Mouse (Mus musculus): ENCODE measurements at regions not wholly inside any gene's neighbourhood (a gene's known extent, or its start where the extent isn't known, plus 50 kb on each side); places are given as distances from the start of the nearest gene placed in this dataset.

GRCm38 (mm10) chr5:37980692-37981091 is 57.9 kb upstream of the Stx18 start:
- intact Hi-C loops (cut with DNase I), result no loop called here
- DNase-seq, result no peak

DNA sequence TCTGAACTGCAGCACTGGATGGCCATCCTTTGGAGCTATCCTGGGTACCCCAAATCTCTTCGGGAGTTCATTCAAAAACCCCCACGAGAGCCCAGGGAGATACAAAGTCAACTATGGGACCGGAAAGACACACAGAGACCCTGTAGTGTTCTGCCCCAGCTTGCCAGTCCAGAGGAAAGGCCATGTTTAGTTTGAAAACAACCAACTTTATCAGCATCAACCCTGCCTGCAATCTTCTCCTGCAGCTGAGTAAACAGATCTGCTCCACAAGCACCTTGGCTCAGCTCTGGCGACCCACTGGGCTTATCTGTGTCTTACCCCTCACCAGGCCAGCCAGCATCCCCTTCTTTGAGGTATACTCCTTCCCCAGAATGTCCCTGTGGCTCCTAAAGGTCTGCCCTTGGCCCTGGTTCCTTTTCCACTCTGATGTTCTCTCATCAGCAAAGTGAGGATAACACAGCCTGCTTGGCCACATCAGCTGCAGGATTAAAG is 61.6 kb upstream of the Stx18 start:
- no peak for DNase-seq
- intact Hi-C loops (cut with DNase I), result no loop called here

- DNase-seq, result no peak
- intact Hi-C loops (cut with DNase I), result no loop called here
These were observed 65.5 kb upstream of the Stx18 start for GRCm38 (mm10) chr5:37972980-37973545.

GRCm38 (mm10) chr5:37971724-37972123 is 66.8 kb upstream of the Stx18 start:
- DNase-seq, result no peak

GRCm38 (mm10) chr5:37968596-37968995 is 69.9 kb upstream of the Stx18 start:
- intact Hi-C loops (cut with DNase I), result no loop called here
- DNase-seq, result no peak

More at GRCm38 (mm10) chr5:37971724-37972123, 66.8 kb upstream of the Stx18 start:
- intact Hi-C loops (cut with DNase I), result no loop called here

- DNase-seq, result no peak
- intact Hi-C loops (cut with DNase I), result no loop called here
These were observed 70.6 kb upstream of the Stx18 start for GRCm38 (mm10) chr5:37967914-37968375.

GRCm38 (mm10) chr5:37967106-37967913 is 71.2 kb upstream of the Stx18 start:
- DNase-seq, result no peak
- intact Hi-C loops (cut with DNase I), result no loop called here

GRCm38 (mm10) chr5:37963688-37964087 is 74.9 kb upstream of the Stx18 start:
- no peak for DNase-seq
- intact Hi-C loops (cut with DNase I), result no loop called here

DNA sequence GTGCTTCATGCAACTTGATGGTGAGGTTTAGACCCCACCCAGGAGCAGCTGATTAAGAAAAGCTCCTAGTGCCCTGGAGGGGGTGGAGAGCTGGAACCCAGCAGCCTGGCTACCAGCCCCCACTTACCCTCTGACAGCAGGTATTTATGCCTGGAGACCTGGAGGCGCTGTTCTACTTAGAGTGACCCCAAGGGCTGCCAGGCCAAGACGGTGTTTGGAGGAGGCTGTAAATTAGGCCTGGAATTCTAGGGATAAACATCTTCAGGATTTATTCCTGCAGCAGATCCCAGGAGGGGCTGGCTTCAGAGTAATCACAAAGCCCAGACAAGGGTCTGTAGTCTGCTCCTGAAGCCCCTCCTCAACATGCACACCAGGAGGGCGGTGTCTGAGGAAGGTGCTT is 76.0 kb upstream of the Stx18 start:
- no peak for DNase-seq
- intact Hi-C loops (cut with DNase I), result no loop called here

DNA sequence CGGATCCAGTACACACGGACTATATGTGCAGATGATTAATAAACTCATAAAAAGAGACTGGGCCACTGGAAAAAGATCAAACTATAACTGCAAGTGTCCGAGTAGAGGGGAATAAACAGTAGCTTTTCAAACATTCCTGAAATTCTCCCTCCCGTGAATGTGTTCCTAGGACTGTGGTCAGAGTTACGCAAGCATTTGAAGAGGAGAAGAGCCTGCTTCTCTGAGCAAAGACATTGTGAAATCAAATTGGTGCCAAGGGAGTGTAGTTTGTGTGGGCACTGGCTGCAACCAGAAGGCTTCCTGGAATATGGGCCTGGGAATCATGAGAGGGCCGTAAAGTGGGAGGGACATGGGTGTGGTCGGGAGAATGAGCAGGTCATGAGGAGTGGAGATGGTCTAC is 78.3 kb upstream of the Stx18 start:
- intact Hi-C loops (cut with DNase I), result no loop called here
- no peak for DNase-seq

- peak in 1 of 2 experiments; percentile 29 for DNase-seq
- intact Hi-C loops (cut with DNase I), result no loop called here
These were observed 86.4 kb upstream of the Stx18 start for GRCm38 (mm10) chr5:37952096-37952495.

- intact Hi-C loops (cut with DNase I), result no loop called here
- DNase-seq, result no peak
These were observed 105.8 kb upstream of the Stx18 start for GRCm38 (mm10) chr5:37932760-37933122.

GRCm38 (mm10) chr5:37932086-37932759 is 106.3 kb upstream of the Stx18 start:
- intact Hi-C loops (cut with DNase I), result no loop called here
- no peak for DNase-seq

DNA sequence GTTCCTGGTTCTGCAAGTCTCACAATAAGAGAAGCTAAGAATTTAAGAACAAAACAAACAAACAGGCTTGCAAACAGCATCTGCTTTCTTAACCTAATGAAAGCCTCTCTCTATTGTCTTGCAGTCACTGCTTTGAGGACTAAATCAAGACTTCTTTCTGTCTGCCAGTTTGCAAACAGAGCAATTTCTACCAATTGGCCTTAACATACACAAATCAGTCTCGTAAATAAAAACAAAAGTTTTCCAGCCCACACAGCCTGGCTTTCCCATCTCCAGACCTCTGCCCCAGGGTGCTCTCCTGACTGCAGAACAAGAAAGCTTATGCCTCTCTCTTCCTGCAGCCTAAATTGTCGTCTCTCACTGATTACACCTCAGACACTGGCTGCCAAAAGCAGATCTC is 96.1 kb upstream of the Msx1 start:
- intact Hi-C loops (cut with DNase I), result no loop called here
- no peak for DNase-seq

- intact Hi-C loops (cut with DNase I), result loop anchor here (10.0 kb wide), 1 partner anchor 64 kb away; no protein-coding TSS in a partner anchor
These were observed 94.7 kb upstream of the Msx1 start for GRCm38 (mm10) chr5:37919102-37919501.

DNA sequence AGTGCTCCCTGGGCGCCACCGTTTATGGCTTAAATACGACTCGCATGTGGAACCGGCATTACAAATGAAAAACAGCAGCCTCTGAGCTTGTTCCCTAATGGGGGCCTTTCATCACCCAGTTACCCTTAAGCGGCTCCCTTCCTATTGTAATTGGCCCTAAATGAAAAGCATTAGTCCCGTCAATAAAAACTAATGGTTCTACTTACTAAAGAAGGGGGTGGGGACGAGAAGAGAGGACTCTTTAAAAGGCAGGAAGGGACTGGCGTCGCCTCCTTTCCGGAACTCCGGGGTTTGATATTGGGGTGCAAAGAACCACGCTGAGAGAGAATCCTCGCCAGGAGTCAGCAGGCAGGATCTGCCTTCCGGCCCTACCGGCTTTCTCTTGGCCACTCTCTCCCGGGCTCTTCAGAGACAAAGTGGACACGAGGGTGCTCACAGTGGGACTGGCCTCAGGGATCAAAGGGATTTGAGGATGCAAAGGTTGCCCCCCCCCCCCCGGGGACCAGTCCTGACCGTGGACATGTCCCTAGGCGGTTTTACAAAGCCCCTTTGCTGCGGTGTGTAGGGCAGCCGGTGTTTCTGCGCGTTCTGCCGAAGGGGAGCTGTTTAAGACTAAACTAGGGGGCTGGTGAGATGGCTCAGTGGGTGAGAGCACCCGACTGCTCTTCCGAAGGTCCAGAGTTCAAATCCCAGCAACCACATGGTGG is 93.8 kb upstream of the Msx1 start:
- intact Hi-C loops (cut with DNase I), result loop anchor here (10.0 kb wide), 1 partner anchor 63 kb away; no protein-coding TSS in a partner anchor
- DNase-seq, result no peak

More at GRCm38 (mm10) chr5:37919102-37919501, 94.7 kb upstream of the Msx1 start:
- DNase-seq, result no peak

DNA sequence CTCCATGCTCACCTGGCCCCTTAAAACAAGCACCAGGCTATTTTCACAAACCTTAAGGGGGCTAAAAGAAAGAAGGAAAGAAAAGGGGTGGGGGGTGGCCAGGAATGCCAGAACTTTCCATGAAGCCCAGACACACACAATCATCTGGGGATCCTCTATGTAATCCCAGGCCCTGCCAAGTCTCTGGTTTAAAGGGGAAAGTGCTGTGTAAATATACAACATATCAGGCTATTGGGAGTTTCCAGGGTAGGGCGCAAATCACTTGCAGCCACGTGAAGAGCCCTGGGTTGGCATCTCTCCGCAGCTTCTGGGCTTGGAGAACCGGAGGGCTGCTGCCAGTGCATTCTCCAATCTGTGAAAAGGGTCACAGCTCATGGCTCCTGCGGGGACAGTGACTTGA is 92.8 kb upstream of the Msx1 start:
- intact Hi-C loops (cut with DNase I), result loop anchor here (10.0 kb wide), 1 partner anchor 62 kb away; no protein-coding TSS in a partner anchor

DNA sequence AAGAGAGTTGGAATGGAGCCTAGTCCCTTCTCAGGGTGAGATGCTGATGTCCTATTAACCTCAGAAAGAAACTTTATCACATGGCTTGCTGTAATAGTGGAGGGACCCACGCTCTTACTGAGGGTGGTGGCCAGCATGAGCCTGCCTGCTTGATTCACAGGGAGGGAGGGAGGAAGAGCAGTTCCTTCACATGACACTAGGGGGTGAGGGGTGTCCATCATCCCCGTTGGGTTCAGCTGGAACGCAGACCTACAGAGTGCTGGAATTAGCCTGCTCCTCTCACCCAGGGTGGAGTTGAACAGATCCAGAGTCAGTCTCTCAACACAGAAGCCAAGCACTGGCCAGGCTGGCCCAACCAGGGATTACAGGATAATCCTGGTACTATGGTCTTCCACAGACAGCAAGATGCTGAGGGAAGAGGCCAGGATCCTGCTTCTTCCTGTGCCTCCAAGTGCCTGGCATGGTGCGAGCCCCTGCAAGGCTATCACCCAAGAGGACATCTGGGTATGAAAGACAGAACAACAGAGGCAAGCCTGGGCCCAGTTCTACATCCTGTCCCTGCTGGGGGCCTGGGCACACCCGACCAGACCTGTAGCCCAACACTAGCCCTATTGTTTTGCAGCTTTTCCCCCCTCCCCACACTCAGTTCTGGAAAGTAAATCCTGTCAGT is 80.4 kb upstream of the Msx1 start:
- intact Hi-C loops (cut with DNase I), result loop anchor here (5.0 kb wide), 1 partner anchor 182 kb away; no protein-coding TSS in a partner anchor

More for the DNA sequence above, 92.8 kb upstream of the Msx1 start:
- DNase-seq, result no peak

DNA sequence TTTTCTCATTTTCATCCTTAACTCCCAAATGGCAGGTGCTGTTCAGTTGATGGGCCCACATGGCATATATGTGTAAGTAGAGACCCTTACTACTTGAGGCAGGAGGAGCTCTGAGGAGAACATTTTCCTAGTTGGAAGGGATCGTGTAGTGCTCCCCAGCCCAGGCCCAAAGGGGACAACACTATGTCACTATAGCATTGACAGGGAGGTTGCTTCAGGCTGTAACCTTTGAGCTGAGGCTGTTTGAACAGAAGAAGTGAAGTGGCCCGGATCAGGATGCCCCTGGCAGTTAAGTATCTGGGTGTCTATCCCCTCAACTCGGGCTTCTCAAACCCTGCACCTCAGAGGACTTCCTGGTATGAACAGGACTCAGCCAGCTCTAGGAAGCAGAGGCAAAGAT is 79.5 kb upstream of the Msx1 start:
- no peak for DNase-seq
- intact Hi-C loops (cut with DNase I), result no loop called here

More for the DNA sequence above, 80.4 kb upstream of the Msx1 start:
- no peak for DNase-seq

DNA sequence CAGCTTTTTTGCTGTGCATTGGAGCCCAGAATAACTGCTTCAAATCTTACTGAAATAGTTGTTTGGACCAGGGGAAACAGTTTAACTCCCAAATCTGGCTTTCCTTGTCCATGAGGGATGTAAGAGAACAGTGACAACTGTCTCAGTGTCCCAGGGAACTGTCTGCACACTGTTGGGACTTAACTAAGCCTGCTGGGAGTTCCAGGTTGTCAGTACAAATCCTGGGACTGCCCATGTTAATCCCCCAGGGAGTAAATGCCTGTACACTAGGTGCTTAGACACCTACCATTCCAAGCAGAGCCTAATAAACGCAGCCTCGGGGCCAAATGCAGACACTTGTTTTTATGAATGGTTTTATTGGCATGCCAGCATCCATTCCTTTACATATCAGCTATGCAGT is 78.4 kb upstream of the Msx1 start:
- intact Hi-C loops (cut with DNase I), result no loop called here
- DNase-seq, result no peak

Measured in heart, postnatal 14 days (tissue).